Mouse (Mus musculus): ENCODE data around the gene Zfhx3. TPM values are rescaled to one million over a fixed set of nuclear protein-coding genes. Genes with fewer than 3 reads are reported as not detected.

The Zfhx3 gene
- total and polyA plus RNA-seq, 3 experiments, result 0.23 to 2.5 TPM; not detected in 1

DNA sequence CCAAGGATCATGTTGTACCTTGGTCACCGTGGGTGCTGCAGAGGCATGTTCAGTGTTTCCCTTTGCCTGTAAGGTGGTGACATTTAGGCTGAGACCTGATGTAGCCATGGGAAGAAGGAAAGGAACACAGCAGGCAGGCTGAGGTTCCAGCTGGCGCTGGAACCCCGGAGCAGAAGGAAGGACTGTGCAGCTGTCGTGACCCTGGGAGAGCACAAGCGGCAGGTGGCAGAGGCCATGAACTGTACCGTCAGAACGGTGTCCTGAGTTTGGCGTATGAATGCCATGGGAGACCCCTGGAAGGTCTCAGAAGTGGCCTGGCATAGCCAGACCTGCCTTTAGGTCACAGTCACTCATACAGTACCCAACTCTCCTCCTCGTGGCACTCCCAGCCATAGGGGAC lies 939.6 kb downstream of the Zfhx3 start:
- Histone ChIP-seq H3K9ac (ENCODE audit: control insufficient read depth, low read depth, low read length, poor library complexity, severe bottlenecking) (no peak overlapping the region), H3K36me3 (ENCODE audit: control insufficient read depth in 1 of 2, insufficient read depth in 2 of 2, low read length in 2 of 2) (no peaks in the 10 kb centered on the region), H3K79me2 (ENCODE audit: control insufficient read depth, insufficient read depth, low read length, poor library complexity) (no peaks in the 10 kb centered on the region), H3K9me3 (replicated peaks; ENCODE audit: insufficient read depth, low read length) (no peaks in the 10 kb centered on the region), H3K27ac (ENCODE audit: control insufficient read depth, low read depth, low read length) (no peak overlapping the region), H3K4me3 (ENCODE audit: control insufficient read depth in 1 of 2, insufficient read depth in 1 of 2, low read depth in 2 of 2, low read length in 2 of 2) (no peak overlapping the region), H3K27me3 (ENCODE audit: control insufficient read depth in 1 of 2, insufficient read depth in 2 of 2, low read length in 2 of 2) (no peaks in the 10 kb centered on the region), H3K4me1 (ENCODE audit: control insufficient read depth in 1 of 2, insufficient read depth in 2 of 2, low read length in 2 of 2) (0 out of 4 replicates have a peak, but pooled peaks cover 0 to 2% of the 10 kb centered on the region in 2 experiments)
- DNase-seq (ENCODE audit: low read depth, low spot score), result no peak
- TF ChIP-seq ETS1 (IDR thresholded peaks at IDR 0.05; ENCODE audit: low read depth, low read length), result no peak
- no peak for TF ChIP-seq SIN3A (IDR thresholded peaks at IDR 0.05; ENCODE audit: low read length)
- TF ChIP-seq ZNF384 (IDR thresholded peaks at IDR 0.05; ENCODE audit: low read depth, low read length), result no peak
- TF ChIP-seq E2F4 (IDR thresholded peaks at IDR 0.05; ENCODE audit: borderline replicate concordance, low read depth, low read length), result no peak
- no peak for TF ChIP-seq TBP (IDR thresholded peaks at IDR 0.05; ENCODE audit: low read depth, low read length)

DNA sequence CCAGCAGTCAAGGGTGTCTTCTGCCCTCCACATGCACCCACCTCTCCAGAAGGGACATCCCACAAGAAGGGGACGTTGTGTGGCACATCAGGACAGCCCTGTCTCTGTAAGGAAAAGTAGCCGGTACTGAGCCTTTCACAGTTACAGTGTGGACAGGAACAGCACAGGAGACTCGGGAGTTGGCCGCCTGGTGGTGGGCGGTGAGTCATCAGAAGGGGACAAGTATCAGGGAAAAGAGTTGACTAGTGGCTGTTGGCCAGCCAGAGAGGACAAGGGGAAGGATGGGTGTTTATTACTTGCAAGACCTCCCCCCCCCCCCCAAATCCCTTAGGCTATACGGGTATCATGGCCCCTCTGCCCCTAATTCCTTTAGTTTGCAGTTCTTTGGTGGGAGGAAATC lies 940.9 kb downstream of the Zfhx3 start:
- Histone ChIP-seq H3K4me3 (ENCODE audit: control insufficient read depth in 1 of 2, insufficient read depth in 1 of 2, low read depth in 2 of 2, low read length in 2 of 2) (no peak overlapping the region), H3K27ac (ENCODE audit: control insufficient read depth, low read depth, low read length) (no peak overlapping the region), H3K9me3 (replicated peaks; ENCODE audit: insufficient read depth, low read length) (no peaks in the 10 kb centered on the region), H3K27me3 (ENCODE audit: control insufficient read depth in 1 of 2, insufficient read depth in 2 of 2, low read length in 2 of 2) (no peaks in the 10 kb centered on the region), H3K36me3 (ENCODE audit: control insufficient read depth in 1 of 2, insufficient read depth in 2 of 2, low read length in 2 of 2) (no peaks in the 10 kb centered on the region; a peak in 1 of 4 replicates), H3K9ac (ENCODE audit: control insufficient read depth, low read depth, low read length, poor library complexity, severe bottlenecking) (no peak overlapping the region), H3K79me2 (ENCODE audit: control insufficient read depth, insufficient read depth, low read length, poor library complexity) (no peaks in the 10 kb centered on the region), H3K4me1 (ENCODE audit: control insufficient read depth in 1 of 2, insufficient read depth in 2 of 2, low read length in 2 of 2) (peaks cover 0 to 5% of the 10 kb centered on the region in 2 experiments; a peak in 1 of 4 replicates)
- DNase-seq (ENCODE audit: low read depth, low spot score), result no peak
- TF ChIP-seq MAZ (IDR thresholded peaks at IDR 0.05; ENCODE audit: low read depth, low read length) (no peak), MEF2A (IDR thresholded peaks at IDR 0.05; ENCODE audit: extremely low read depth, insufficient replicate concordance, low read depth, low read length, poor library complexity, severe bottlenecking) (no peak), ZNF384 (IDR thresholded peaks at IDR 0.05; ENCODE audit: low read depth, low read length) (no peak), ZMIZ1 (IDR thresholded peaks at IDR 0.05; ENCODE audit: low read depth, low read length) (no peak), E2F4 (IDR thresholded peaks at IDR 0.05; ENCODE audit: borderline replicate concordance, low read depth, low read length) (no peak), RAD21 (IDR thresholded peaks at IDR 0.05; ENCODE audit: low read depth, low read length) (no peak), TBP (IDR thresholded peaks at IDR 0.05; ENCODE audit: low read depth, low read length) (no peak), JUND (IDR thresholded peaks at IDR 0.05; ENCODE audit: low read depth, low read length) (no peak), ZKSCAN1 (IDR thresholded peaks at IDR 0.05; ENCODE audit: low read depth, low read length) (no peak), TCF12 (IDR thresholded peaks at IDR 0.05; ENCODE audit: low read depth, low read length) (no peak), CHD2 (IDR thresholded peaks at IDR 0.05; ENCODE audit: low read length) (no peak), ELF1 (IDR thresholded peaks at IDR 0.05; ENCODE audit: low read depth, low read length) (no peak), ETS1 (IDR thresholded peaks at IDR 0.05; ENCODE audit: low read depth, low read length) (no peak), SMC3 (IDR thresholded peaks at IDR 0.05; ENCODE audit: low read depth, low read length) (no peak), POLR2A (IDR thresholded peaks at IDR 0.05; ENCODE audit: control insufficient read depth in 1 of 2, insufficient read depth in 1 of 2, low read depth in 1 of 2, low read length in 2 of 2, poor library complexity in 1 of 2) (no peak)

Data from MEL (cell line).